Mouse (Mus musculus) heart, postnatal 0 days (tissue): ENCODE measurements at regions not wholly inside any gene's neighbourhood (a gene's known extent, or its start where the extent isn't known, plus 50 kb on each side); places are given as distances from the start of the nearest gene placed in this dataset.

Experiments
- CTCF ChIP-seq: IDR thresholded peaks from 2 replicates; pipeline ENCODE4 v1.5.1; 2016; ENCODE audit warnings: antibody characterized with exemption, control low read depth, low read depth
- EP300 ChIP-seq: IDR thresholded peaks from 2 replicates; pipeline ENCODE4 v1.6.1; 2016; ENCODE audit warnings: antibody characterized with exemption, low read depth

DNA sequence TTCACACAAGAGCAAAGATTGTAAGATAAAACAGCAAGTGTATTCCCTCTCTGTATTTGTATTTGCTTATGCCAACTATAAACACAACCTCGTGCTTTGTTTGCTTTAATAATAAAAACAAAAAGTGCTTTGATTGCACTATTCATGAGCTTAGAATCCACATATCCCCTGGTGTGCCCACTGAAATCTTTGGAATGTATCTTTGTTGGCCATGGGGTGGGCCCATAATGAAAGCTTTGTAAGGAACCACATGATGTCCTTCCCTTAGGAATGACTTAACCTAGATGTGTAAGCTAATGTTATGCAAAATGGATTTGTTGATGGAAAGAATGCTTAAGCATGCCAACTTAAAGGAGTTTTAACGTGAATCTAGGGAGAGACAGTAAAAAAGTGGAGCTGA is 321.8 kb downstream of the Kcna4 start:
- no peak for TF ChIP-seq EP300
- no peak for TF ChIP-seq CTCF
